27 mouse cellular contexts compared by ENCODE assay signal in genomic region chr5:118661751-118662150, GRCm38 (mm10).
"Had no signal": no experiment of that assay in that cellular context is flagged by ENCODE, and none has a peak within 500 bp of the region (broad histone marks: within the 10 kb centered on the region; RNA-seq: fewer than 3 reads in every experiment).

No protein-coding gene starts in this region.

- H3K27ac ChIP-seq: gastrocnemius, adult 2 months; heart, embryonic 10.5 days; heart, embryonic 13.5 days; heart, embryonic 15.5 days; hindbrain, embryonic 13.5 days; hindbrain, embryonic 15.5 days; hindbrain, postnatal 0 days; kidney, embryonic 15.5 days; kidney, postnatal 0 days; layer of hippocampus, adult 2 months; left cerebral cortex, adult 2 months; limb, embryonic 10.5 days; limb, embryonic 12.5 days; liver, embryonic 13.5 days had no signal

- H3K9me3 ChIP-seq: heart, embryonic 10.5 days; heart, embryonic 13.5 days; heart, embryonic 15.5 days; hindbrain, embryonic 13.5 days; hindbrain, embryonic 15.5 days; kidney, embryonic 15.5 days; limb, embryonic 10.5 days; limb, embryonic 12.5 days; liver, embryonic 13.5 days had no signal

- ATAC-seq: hindbrain, postnatal 0 days; intestine, embryonic 16.5 days had no signal

- DNase-seq: gastrocnemius, adult 2 months; gastrocnemius, postnatal 10 days; gastrocnemius, postnatal 25 days; heart, adult 18-20 months; heart, postnatal 14 days; heart, postnatal 36 days; kidney, adult 11 months; kidney, adult 2 months; kidney, adult 9 months; kidney, postnatal 25 days; kidney, postnatal 4 days; liver; liver, embryonic 13.5 days had no signal

- H3K4me2 ChIP-seq: heart, embryonic 13.5 days; heart, embryonic 15.5 days; hindbrain, embryonic 13.5 days; hindbrain, embryonic 15.5 days; kidney, embryonic 15.5 days; limb, embryonic 12.5 days; liver, embryonic 11.5 days; liver, embryonic 13.5 days had no signal

- H3K9ac ChIP-seq: heart, embryonic 13.5 days; heart, embryonic 15.5 days; hindbrain, embryonic 13.5 days; hindbrain, embryonic 15.5 days; kidney, embryonic 15.5 days; limb, embryonic 12.5 days; liver, embryonic 13.5 days had no signal

- H3K4me3 ChIP-seq: gastrocnemius, adult 2 months; heart, embryonic 10.5 days; heart, embryonic 13.5 days; heart, embryonic 15.5 days; hindbrain, embryonic 13.5 days; hindbrain, embryonic 15.5 days; kidney, embryonic 15.5 days; layer of hippocampus, adult 2 months; left cerebral cortex, adult 2 months; limb, embryonic 10.5 days; limb, embryonic 12.5 days; liver, embryonic 13.5 days had no signal

- H3K36me3 ChIP-seq: heart, embryonic 10.5 days; heart, embryonic 13.5 days; heart, embryonic 15.5 days; hindbrain, embryonic 13.5 days; hindbrain, embryonic 15.5 days; kidney, embryonic 15.5 days; limb, embryonic 12.5 days had no signal

- H3K27me3 ChIP-seq: heart, embryonic 13.5 days; heart, embryonic 15.5 days; hindbrain, embryonic 13.5 days; hindbrain, embryonic 15.5 days; kidney, embryonic 15.5 days; limb, embryonic 12.5 days; liver, embryonic 13.5 days had no signal
